Mouse (Mus musculus): ENCODE data around the gene Vezf1. TPM values are rescaled to one million over a fixed set of nuclear protein-coding genes. Genes with fewer than 3 reads are reported as not detected.

Vezf1 gene
- polyA plus RNA-seq, 1 experiment = 10.6 TPM

- H3K36me3 ChIP-seq (ENCODE audit: control insufficient read depth, insufficient read depth, low read length) = peaks cover 57% of the 10 kb centered on the region
- H3K4me1 ChIP-seq (ENCODE audit: control insufficient read depth, insufficient read depth, insufficient read length, low read length) = no peaks in the 10 kb centered on the region
- H3K27me3 ChIP-seq (ENCODE audit: control insufficient read depth, insufficient read depth, low read length) = no peaks in the 10 kb centered on the region
- H3K27ac ChIP-seq (ENCODE audit: insufficient read depth, low read depth, low read length) = no peak overlapping the region
- 65% methylated on average over 1 of the region's 1 CpGs for WGBS
- no peak overlapping the region for H3K4me3 ChIP-seq (ENCODE audit: low read depth, low read length)
- no peak for TF ChIP-seq CTCF (IDR thresholded peaks at IDR 0.05; ENCODE audit: extremely low read depth, insufficient read length, insufficient replicate concordance, low read depth, low read length)
- no peak for TF ChIP-seq POLR2A (IDR thresholded peaks at IDR 0.05; ENCODE audit: low read depth, low read length)
Observed at GRCm38 (mm10) chr11:88076394-88076793, 8.3 kb downstream of the Vezf1 start.

- Histone ChIP-seq H3K27ac (ENCODE audit: insufficient read depth, low read depth, low read length) (no peak overlapping the region), H3K36me3 (ENCODE audit: control insufficient read depth, insufficient read depth, low read length) (peaks cover 31% of the 10 kb centered on the region), H3K4me3 (ENCODE audit: low read depth, low read length) (no peak overlapping the region), H3K4me1 (ENCODE audit: control insufficient read depth, insufficient read depth, insufficient read length, low read length) (no peaks in the 10 kb centered on the region), H3K27me3 (ENCODE audit: control insufficient read depth, insufficient read depth, low read length) (no peaks in the 10 kb centered on the region)
- WGBS = 69% methylated on average over 6 of the region's 6 CpGs
- TF ChIP-seq CTCF (IDR thresholded peaks at IDR 0.05; ENCODE audit: extremely low read depth, insufficient read length, insufficient replicate concordance, low read depth, low read length) = no peak
- TF ChIP-seq POLR2A (IDR thresholded peaks at IDR 0.05; ENCODE audit: low read depth, low read length) = no peak
Observed at GRCm38 (mm10) chr11:88083699-88084098, 15.6 kb downstream of the Vezf1 start.

GRCm38 (mm10) chr11:88086737-88087627 is 18.9 kb downstream of the Vezf1 start:
- no peaks in the 10 kb centered on the region for H3K27me3 ChIP-seq (ENCODE audit: control insufficient read depth, insufficient read depth, low read length)

GRCm38 (mm10) chr11:88089150-88089549 is 21.1 kb downstream of the Vezf1 start:
- Histone ChIP-seq H3K27me3 (ENCODE audit: control insufficient read depth, insufficient read depth, low read length) (no peaks in the 10 kb centered on the region), H3K4me3 (ENCODE audit: low read depth, low read length) (no peak overlapping the region), H3K27ac (ENCODE audit: insufficient read depth, low read depth, low read length) (no peak overlapping the region), H3K36me3 (ENCODE audit: control insufficient read depth, insufficient read depth, low read length) (no peaks in the 10 kb centered on the region), H3K4me1 (ENCODE audit: control insufficient read depth, insufficient read depth, insufficient read length, low read length) (no peaks in the 10 kb centered on the region)
- 65% methylated on average over 5 of the region's 5 CpGs for WGBS
- TF ChIP-seq CTCF (IDR thresholded peaks at IDR 0.05; ENCODE audit: extremely low read depth, insufficient read length, insufficient replicate concordance, low read depth, low read length) = no peak
- TF ChIP-seq POLR2A (IDR thresholded peaks at IDR 0.05; ENCODE audit: low read depth, low read length) = no peak

More at GRCm38 (mm10) chr11:88086737-88087627, 18.9 kb downstream of the Vezf1 start:
- peak overlapping the region; percentile 4; the same call in 1 of the 2 replicates for H3K4me3 ChIP-seq (ENCODE audit: low read depth, low read length)
- TF ChIP-seq POLR2A (IDR thresholded peaks at IDR 0.05; ENCODE audit: low read depth, low read length) = no peak
- no peak for TF ChIP-seq CTCF (IDR thresholded peaks at IDR 0.05; ENCODE audit: extremely low read depth, insufficient read length, insufficient replicate concordance, low read depth, low read length)
- H3K36me3 ChIP-seq (ENCODE audit: control insufficient read depth, insufficient read depth, low read length) = peaks cover 7% of the 10 kb centered on the region
- 10% methylated on average over 25 of the region's 25 CpGs for WGBS
- no peak overlapping the region for H3K27ac ChIP-seq (ENCODE audit: insufficient read depth, low read depth, low read length)
- no peaks in the 10 kb centered on the region for H3K4me1 ChIP-seq (ENCODE audit: control insufficient read depth, insufficient read depth, insufficient read length, low read length)

- Histone ChIP-seq H3K27me3 (ENCODE audit: control insufficient read depth, insufficient read depth, low read length) (no peaks in the 10 kb centered on the region), H3K4me3 (ENCODE audit: low read depth, low read length) (no peak overlapping the region), H3K36me3 (ENCODE audit: control insufficient read depth, insufficient read depth, low read length) (no peaks in the 10 kb centered on the region), H3K27ac (ENCODE audit: insufficient read depth, low read depth, low read length) (no peak overlapping the region), H3K4me1 (ENCODE audit: control insufficient read depth, insufficient read depth, insufficient read length, low read length) (no peaks in the 10 kb centered on the region)
- TF ChIP-seq POLR2A (IDR thresholded peaks at IDR 0.05; ENCODE audit: low read depth, low read length) (no peak), CTCF (IDR thresholded peaks at IDR 0.05; ENCODE audit: extremely low read depth, insufficient read length, insufficient replicate concordance, low read depth, low read length) (no peak)
- 78% methylated on average over 5 of the region's 5 CpGs for WGBS
Observed at GRCm38 (mm10) chr11:88090293-88090692, 22.2 kb downstream of the Vezf1 start.

GRCm38 (mm10) chr11:88091949-88092348 is 23.9 kb downstream of the Vezf1 start:
- WGBS = 69% methylated on average over 1 of the region's 1 CpGs
- peaks cover under 1% of the 10 kb centered on the region; the same call in 1 of the 2 replicates for H3K27me3 ChIP-seq (ENCODE audit: control insufficient read depth, insufficient read depth, low read length)
- no peak overlapping the region for H3K27ac ChIP-seq (ENCODE audit: insufficient read depth, low read depth, low read length)
- H3K36me3 ChIP-seq (ENCODE audit: control insufficient read depth, insufficient read depth, low read length) = no peaks in the 10 kb centered on the region
- no peaks in the 10 kb centered on the region for H3K4me1 ChIP-seq (ENCODE audit: control insufficient read depth, insufficient read depth, insufficient read length, low read length)
- H3K4me3 ChIP-seq (ENCODE audit: low read depth, low read length) = no peak overlapping the region
- TF ChIP-seq CTCF (IDR thresholded peaks at IDR 0.05; ENCODE audit: extremely low read depth, insufficient read length, insufficient replicate concordance, low read depth, low read length) = no peak
- TF ChIP-seq POLR2A (IDR thresholded peaks at IDR 0.05; ENCODE audit: low read depth, low read length) = no peak

- Histone ChIP-seq H3K27ac (ENCODE audit: insufficient read depth, low read depth, low read length) (peak overlapping the region; percentile 57), H3K27me3 (ENCODE audit: control insufficient read depth, insufficient read depth, low read length) (peaks cover 8% of the 10 kb centered on the region), H3K36me3 (ENCODE audit: control insufficient read depth, insufficient read depth, low read length) (no peaks in the 10 kb centered on the region), H3K4me1 (ENCODE audit: control insufficient read depth, insufficient read depth, insufficient read length, low read length) (peaks cover 9% of the 10 kb centered on the region), H3K4me3 (ENCODE audit: low read depth, low read length) (peak overlapping the region; percentile 6; the same call in 1 of the 2 replicates)
- WGBS = 57% methylated on average over 4 of the region's 4 CpGs
- TF ChIP-seq POLR2A (IDR thresholded peaks at IDR 0.05; ENCODE audit: low read depth, low read length) (no peak), CTCF (IDR thresholded peaks at IDR 0.05; ENCODE audit: extremely low read depth, insufficient read length, insufficient replicate concordance, low read depth, low read length) (no peak)
Observed at GRCm38 (mm10) chr11:88097173-88097572, 29.1 kb downstream of the Vezf1 start.

Data from small intestine, adult 2 months (tissue).